Mouse (Mus musculus): ENCODE results near the gene Sorcs3. TPM values are rescaled to one million over a fixed set of nuclear protein-coding genes. Genes with fewer than 3 reads are reported as not detected.

The Sorcs3 gene
- total and polyA plus RNA-seq, 3 experiments = not detected

DNA sequence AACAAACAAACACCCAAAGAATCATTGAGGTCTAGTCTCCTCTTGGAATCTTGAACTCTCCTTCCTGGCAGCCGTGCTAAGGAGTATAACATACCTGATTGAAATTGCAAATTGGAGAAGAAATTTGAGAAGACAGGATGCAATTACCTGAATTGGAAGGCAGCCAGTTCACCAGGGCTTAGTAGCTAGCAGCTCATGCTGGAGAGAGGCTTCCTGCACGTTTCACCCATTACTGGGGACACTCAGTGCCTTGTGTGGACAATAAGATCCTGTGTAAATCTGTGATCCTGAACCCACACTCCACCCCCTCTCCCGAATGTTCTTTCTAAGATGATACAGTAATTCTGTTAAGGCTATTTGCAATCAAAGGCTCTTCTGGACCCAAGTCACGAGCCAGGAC, 633.6 kb downstream of the Sorcs3 start:
- Histone ChIP-seq H3K36me3 (ENCODE audit: control insufficient read depth in 1 of 2, insufficient read depth in 2 of 2, low read length in 2 of 2) (no peaks in the 10 kb centered on the region), H3K4me1 (ENCODE audit: control insufficient read depth in 1 of 2, insufficient read depth in 2 of 2, low read length in 2 of 2) (no peaks in the 10 kb centered on the region), H3K4me3 (ENCODE audit: control insufficient read depth in 1 of 2, insufficient read depth in 1 of 2, low read depth in 2 of 2, low read length in 2 of 2) (no peak overlapping the region), H3K27ac (ENCODE audit: control insufficient read depth, low read depth, low read length) (no peak overlapping the region), H3K9ac (ENCODE audit: control insufficient read depth, low read depth, low read length, poor library complexity, severe bottlenecking) (no peak overlapping the region), H3K9me3 (replicated peaks; ENCODE audit: insufficient read depth, low read length) (no peaks in the 10 kb centered on the region), H3K27me3 (ENCODE audit: control insufficient read depth in 1 of 2, insufficient read depth in 2 of 2, low read length in 2 of 2) (no peaks in the 10 kb centered on the region), H3K79me2 (ENCODE audit: control insufficient read depth, insufficient read depth, low read length, poor library complexity) (no peaks in the 10 kb centered on the region)
- TF ChIP-seq MXI1 (IDR thresholded peaks at IDR 0.05; ENCODE audit: low read depth, low read length) (no peak), MAX (IDR thresholded peaks at IDR 0.05; ENCODE audit: low read length) (no peak), SMC3 (IDR thresholded peaks at IDR 0.05; ENCODE audit: low read depth, low read length) (no peak), EP300 (IDR thresholded peaks at IDR 0.05; ENCODE audit: low read depth in 1 of 2, low read length in 2 of 2) (no peak), JUND (IDR thresholded peaks at IDR 0.05; ENCODE audit: low read depth, low read length) (no peak), HCFC1 (IDR thresholded peaks at IDR 0.05; ENCODE audit: low read depth, low read length) (no peak), ELF1 (IDR thresholded peaks at IDR 0.05; ENCODE audit: low read depth, low read length) (no peak)
- DNase-seq (ENCODE audit: low read depth, low spot score) = no peak

DNA sequence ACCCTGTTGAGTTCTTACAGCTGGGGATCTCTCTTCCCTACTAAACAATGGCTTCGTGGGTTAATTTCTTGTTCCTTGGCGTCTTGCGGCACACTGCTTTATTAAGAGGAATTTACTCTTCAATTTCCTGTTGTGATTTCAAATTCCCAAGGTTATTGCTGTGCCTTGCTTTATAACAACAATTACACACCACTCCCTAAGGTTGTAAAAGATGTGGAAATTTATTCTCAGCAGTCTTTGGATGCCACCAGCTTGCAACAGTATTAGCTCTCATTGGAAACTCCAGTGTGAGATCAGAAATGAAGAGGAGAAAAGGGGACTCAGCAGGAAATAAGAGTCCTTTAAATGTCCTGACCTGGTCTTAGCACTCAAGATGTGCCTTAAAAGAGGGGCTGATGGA, 641.9 kb downstream of the Sorcs3 start:
- Histone ChIP-seq H3K4me1 (ENCODE audit: control insufficient read depth in 1 of 2, insufficient read depth in 2 of 2, low read length in 2 of 2) (no peaks in the 10 kb centered on the region), H3K36me3 (ENCODE audit: control insufficient read depth in 1 of 2, insufficient read depth in 2 of 2, low read length in 2 of 2) (no peaks in the 10 kb centered on the region), H3K27me3 (ENCODE audit: control insufficient read depth in 1 of 2, insufficient read depth in 2 of 2, low read length in 2 of 2) (no peaks in the 10 kb centered on the region), H3K9me3 (replicated peaks; ENCODE audit: insufficient read depth, low read length) (no peaks in the 10 kb centered on the region), H3K79me2 (ENCODE audit: control insufficient read depth, insufficient read depth, low read length, poor library complexity) (no peaks in the 10 kb centered on the region), H3K4me3 (ENCODE audit: control insufficient read depth in 1 of 2, insufficient read depth in 1 of 2, low read depth in 2 of 2, low read length in 2 of 2) (no peak overlapping the region), H3K27ac (ENCODE audit: control insufficient read depth, low read depth, low read length) (no peak overlapping the region), H3K9ac (ENCODE audit: control insufficient read depth, low read depth, low read length, poor library complexity, severe bottlenecking) (no peak overlapping the region)
- DNase-seq (ENCODE audit: low read depth, low spot score) = no peak
- TF ChIP-seq POLR2AphosphoS2 (IDR thresholded peaks at IDR 0.05; ENCODE audit: low read length) = no peak
- TF ChIP-seq TAL1 (IDR thresholded peaks at IDR 0.05; ENCODE audit: low read length) = no peak
- TF ChIP-seq ZC3H11A (IDR thresholded peaks at IDR 0.05; ENCODE audit: low read depth, low read length) = no peak

DNA sequence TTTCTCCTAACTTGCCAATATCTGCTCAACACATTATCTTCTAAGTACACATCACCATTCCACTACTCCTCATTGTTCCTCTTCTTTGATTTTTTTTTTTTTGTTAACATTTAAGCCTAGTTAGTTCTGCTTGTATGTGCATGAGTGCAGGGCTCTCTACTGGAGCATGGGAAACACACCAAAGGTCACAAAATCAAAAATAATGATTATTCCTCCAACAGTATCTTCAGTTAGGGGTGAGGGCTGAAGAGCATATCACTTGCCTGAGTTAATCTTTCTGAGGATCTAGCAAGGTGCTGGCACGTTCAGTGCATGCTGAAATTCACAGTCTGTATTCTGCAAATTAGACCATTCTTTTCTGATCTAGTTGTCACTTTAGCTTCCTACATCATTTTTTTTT, 644.6 kb downstream of the Sorcs3 start:
- Histone ChIP-seq H3K27ac (ENCODE audit: control insufficient read depth, low read depth, low read length) (no peak overlapping the region), H3K4me1 (ENCODE audit: control insufficient read depth in 1 of 2, insufficient read depth in 2 of 2, low read length in 2 of 2) (no peaks in the 10 kb centered on the region), H3K4me3 (ENCODE audit: control insufficient read depth in 1 of 2, insufficient read depth in 1 of 2, low read depth in 2 of 2, low read length in 2 of 2) (no peak overlapping the region), H3K9ac (ENCODE audit: control insufficient read depth, low read depth, low read length, poor library complexity, severe bottlenecking) (no peak overlapping the region), H3K9me3 (replicated peaks; ENCODE audit: insufficient read depth, low read length) (no peaks in the 10 kb centered on the region), H3K79me2 (ENCODE audit: control insufficient read depth, insufficient read depth, low read length, poor library complexity) (no peaks in the 10 kb centered on the region), H3K27me3 (ENCODE audit: control insufficient read depth in 1 of 2, insufficient read depth in 2 of 2, low read length in 2 of 2) (no peaks in the 10 kb centered on the region), H3K36me3 (ENCODE audit: control insufficient read depth in 1 of 2, insufficient read depth in 2 of 2, low read length in 2 of 2) (no peaks in the 10 kb centered on the region)
- TF ChIP-seq SIN3A (IDR thresholded peaks at IDR 0.05; ENCODE audit: low read length) (no peak), GATA1 (IDR thresholded peaks at IDR 0.05; ENCODE audit: low read depth, low read length) (no peak), TBP (IDR thresholded peaks at IDR 0.05; ENCODE audit: low read depth, low read length) (no peak), USF1 (IDR thresholded peaks at IDR 0.05; ENCODE audit: low read depth, low read length) (no peak), CHD2 (IDR thresholded peaks at IDR 0.05; ENCODE audit: low read length) (no peak), NRF1 (IDR thresholded peaks at IDR 0.05; ENCODE audit: insufficient read depth, low read depth, low read length, poor library complexity, severe bottlenecking) (no peak), ETS1 (IDR thresholded peaks at IDR 0.05; ENCODE audit: low read depth, low read length) (no peak), POLR2A (IDR thresholded peaks at IDR 0.05; ENCODE audit: control insufficient read depth in 1 of 2, insufficient read depth in 1 of 2, low read depth in 1 of 2, low read length in 2 of 2, poor library complexity in 1 of 2) (no peak), UBTF (IDR thresholded peaks at IDR 0.05; ENCODE audit: borderline replicate concordance, insufficient read depth, low read depth, low read length) (no peak), SMC3 (IDR thresholded peaks at IDR 0.05; ENCODE audit: low read depth, low read length) (no peak), POLR2AphosphoS5 (IDR thresholded peaks at IDR 0.05; ENCODE audit: borderline replicate concordance, low read depth, low read length) (no peak), POLR2AphosphoS2 (IDR thresholded peaks at IDR 0.05; ENCODE audit: low read length) (no peak), ZNF384 (IDR thresholded peaks at IDR 0.05; ENCODE audit: low read depth, low read length) (no peak)
- DNase-seq (ENCODE audit: low read depth, low spot score) = no peak
